Mouse (Mus musculus) gastrocnemius, adult 2 months (tissue): Measurements from ENCODE around the gene Adcy2. TPM values are rescaled to one million over a fixed set of nuclear protein-coding genes. Genes with fewer than 3 reads are reported as not detected.
A peak's percentile ranks its signal among the peaks of the same experiment; 100 is the strongest.

Experiments used
- DNase-seq: peaks from one replicate; pipeline ENCODE4 v3.0.0; 2022
- H3K27ac ChIP-seq: fragments of 200-600 bp; 2 replicates; pipeline ENCODE4 v1.8.1; 2022; ENCODE audit warnings: mild to moderate bottlenecking
- H3K4me3 ChIP-seq: fragments of 200-600 bp; 2 replicates; pipeline ENCODE4 v1.8.1; 2022; ENCODE audit warnings: mild to moderate bottlenecking, moderate library complexity
- CTCF ChIP-seq: fragments of 200-600 bp; IDR thresholded peaks from 2 replicates; pipeline ENCODE4 v1.8.1; 2022; ENCODE audit warnings: antibody characterized with exemption, mild to moderate bottlenecking, moderate library complexity
- intact Hi-C: fragments of 180-260 bp; cut with DNase I; formaldehyde crosslinking; loops from one replicate; pipeline ENCODE4 v1.15.1; 2025
- total RNA-seq, 2 experiments: library from RNA; stranded (reverse); gene quantifications; 2 replicates each; pipeline ENCODE4 v1.2.3; 2021

The Adcy2 gene
- total RNA-seq, 2 experiments from 2014 or later = 37.7 to 44.8 TPM

- H3K27ac ChIP-seq = no peak overlapping the region
- no peak overlapping the region for H3K4me3 ChIP-seq
- intact Hi-C loops = no loop called here
- peak; percentile 24 for DNase-seq
- no peak for TF ChIP-seq CTCF
Measured at GRCm38 (mm10) chr13:68839517-68839916, 159.8 kb downstream of the Adcy2 start.

DNA sequence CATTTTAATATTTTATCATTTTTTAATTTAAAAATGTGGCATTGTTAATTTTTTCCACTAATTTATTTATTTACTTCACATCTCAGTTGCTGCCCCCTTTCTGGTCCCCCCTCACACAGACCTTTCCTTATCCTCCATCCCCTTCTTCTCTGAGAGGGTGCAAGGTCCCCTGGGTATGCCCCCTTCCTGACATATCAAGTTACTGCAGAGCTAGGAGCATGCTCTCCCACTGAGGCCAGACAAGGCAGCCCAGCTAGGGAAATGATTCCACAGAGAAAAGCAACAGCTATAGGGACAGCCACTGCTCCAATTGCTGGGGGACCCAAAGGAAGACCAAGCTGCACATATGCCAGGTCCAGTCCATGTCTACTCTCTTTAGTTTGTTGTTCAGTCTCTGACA is 163.2 kb downstream of the Adcy2 start:
- DNase-seq = no peak
- Histone ChIP-seq H3K27ac (no peak overlapping the region), H3K4me3 (no peak overlapping the region)
- intact Hi-C loops = no loop called here
- TF ChIP-seq CTCF = no peak

- intact Hi-C loops = no loop called here
Measured at GRCm38 (mm10) chr13:68835424-68836045, 163.8 kb downstream of the Adcy2 start.

GRCm38 (mm10) chr13:68832141-68832540 is 167.2 kb downstream of the Adcy2 start:
- TF ChIP-seq CTCF = no peak
- peak; percentile 68 for DNase-seq
- H3K4me3 ChIP-seq = no peak overlapping the region
- intact Hi-C loops = no loop called here
- H3K27ac ChIP-seq = peak overlapping the region; percentile 68

More at GRCm38 (mm10) chr13:68835424-68836045, 163.8 kb downstream of the Adcy2 start:
- TF ChIP-seq CTCF = no peak
- 0 out of 2 replicates have a peak overlapping the region, but pooled peaks have one; percentile 2 for H3K27ac ChIP-seq
- DNase-seq = no peak
- no peak overlapping the region for H3K4me3 ChIP-seq

DNA sequence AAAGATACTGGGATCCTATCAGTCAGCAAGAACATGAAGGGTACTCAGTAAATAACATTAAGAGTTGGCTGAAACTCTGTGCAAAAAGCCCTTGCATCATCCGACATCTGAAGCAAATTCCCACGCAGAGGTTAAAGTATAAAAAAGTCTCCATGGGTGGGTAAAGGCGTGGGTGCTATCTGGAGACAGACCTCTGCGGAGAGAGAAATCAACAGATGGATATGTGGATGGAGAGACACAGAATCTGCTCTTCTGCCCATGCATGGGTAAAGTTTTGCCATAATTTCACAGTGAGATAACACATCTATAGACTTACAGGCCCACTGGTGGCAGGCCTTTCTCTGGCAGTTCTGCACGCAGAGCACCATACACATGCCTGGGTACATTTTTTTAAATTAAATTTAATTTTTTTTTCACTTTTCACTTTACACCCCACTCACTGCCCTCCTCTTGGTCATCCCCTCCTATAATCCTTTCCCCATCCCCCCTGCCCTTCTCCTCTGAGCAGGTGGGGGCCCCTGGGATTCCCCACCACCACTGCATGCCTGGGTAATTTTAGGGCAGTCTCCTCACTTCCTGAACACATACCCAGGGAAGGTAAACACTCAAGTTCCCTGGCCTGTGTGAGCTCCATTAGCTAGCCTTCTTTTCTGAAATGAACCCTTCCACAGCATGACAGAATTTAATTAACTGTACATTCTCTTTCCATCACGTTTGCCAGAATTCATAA is 169.1 kb downstream of the Adcy2 start:
- intact Hi-C loops = no loop called here

DNA sequence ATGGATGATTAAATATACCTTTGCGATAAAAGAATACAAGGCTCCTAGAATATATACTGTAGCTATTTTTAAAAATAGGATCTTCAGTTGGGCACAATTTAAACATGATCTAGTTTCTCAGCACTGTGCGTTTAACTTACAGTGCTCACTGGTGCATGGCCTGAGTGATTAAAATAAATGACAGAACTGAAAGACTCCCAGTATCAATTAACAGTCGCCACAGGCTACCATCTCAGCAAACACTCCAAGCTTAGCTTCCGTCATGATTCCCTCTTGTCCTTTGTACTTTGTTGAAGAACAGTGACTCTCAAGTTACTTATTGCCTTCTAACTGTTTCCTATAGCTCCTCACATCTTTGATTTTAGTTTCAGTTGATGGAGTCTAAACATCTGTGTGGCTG is 170.9 kb downstream of the Adcy2 start:
- TF ChIP-seq CTCF = no peak
- intact Hi-C loops = no loop called here
- no peak overlapping the region for H3K4me3 ChIP-seq

More for the DNA sequence above, 169.1 kb downstream of the Adcy2 start:
- Histone ChIP-seq H3K27ac (no peak overlapping the region), H3K4me3 (no peak overlapping the region)
- TF ChIP-seq CTCF = no peak
- no peak for DNase-seq

DNA sequence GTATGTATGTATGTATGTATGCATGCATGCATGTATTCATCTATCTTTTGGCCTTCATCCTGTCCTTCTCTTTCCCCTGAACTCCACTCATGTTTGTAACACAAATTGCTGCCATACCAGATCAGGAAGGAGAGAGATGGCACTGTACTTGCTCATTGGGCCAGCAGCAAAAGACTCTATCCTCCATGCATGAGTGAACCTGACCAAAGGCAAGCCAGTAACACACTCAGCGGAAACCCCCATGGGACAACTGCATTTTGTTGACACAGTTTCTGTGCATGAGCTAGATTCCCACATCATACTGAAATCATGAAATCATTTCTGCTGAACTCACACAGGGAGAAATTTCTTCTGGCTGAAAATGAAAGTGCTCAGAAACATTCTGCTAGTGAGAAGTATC is 172.9 kb downstream of the Adcy2 start:
- no peak for DNase-seq
- no peak for TF ChIP-seq CTCF
- no peak overlapping the region for H3K27ac ChIP-seq
- H3K4me3 ChIP-seq = no peak overlapping the region
- intact Hi-C loops = no loop called here

More for the DNA sequence above, 170.9 kb downstream of the Adcy2 start:
- H3K27ac ChIP-seq = no peak overlapping the region
- DNase-seq = no peak

DNA sequence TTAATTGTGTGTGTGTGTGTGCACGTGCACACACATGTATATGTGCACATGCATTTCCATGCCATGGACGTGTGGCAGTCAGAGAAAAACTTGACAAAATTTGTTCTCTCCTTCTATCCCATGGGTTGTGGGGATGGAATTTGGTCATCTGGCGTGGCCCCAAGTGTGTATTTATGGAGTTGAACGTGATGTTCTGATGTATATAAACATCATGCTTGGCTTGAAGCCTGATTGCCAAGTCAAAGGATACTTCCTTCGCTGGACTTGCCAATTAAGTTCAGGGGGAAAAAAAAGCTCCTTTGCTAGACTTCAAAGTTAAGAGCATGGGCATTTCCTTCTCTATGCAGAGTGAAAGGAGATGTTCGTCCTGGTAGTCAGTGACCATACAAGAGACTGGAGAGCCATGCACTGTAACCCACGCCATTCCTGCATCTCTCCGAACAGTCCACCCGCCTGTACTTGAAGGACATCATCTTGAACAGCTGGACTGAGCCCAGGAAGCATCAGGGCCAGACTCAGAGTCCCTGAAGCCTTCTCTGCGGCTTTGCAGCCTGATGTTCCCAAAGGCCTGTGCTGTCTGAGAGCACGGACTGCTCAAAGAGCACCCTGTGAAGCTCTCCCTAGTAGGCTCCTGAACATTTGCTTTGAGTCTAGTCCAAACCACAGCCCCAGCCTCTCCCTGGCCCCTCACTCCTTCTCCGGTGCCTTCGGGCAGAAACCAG is 178.3 kb downstream of the Adcy2 start:
- Histone ChIP-seq H3K4me3 (no peak overlapping the region), H3K27ac (no peak overlapping the region)
- intact Hi-C loops = no loop called here
- TF ChIP-seq CTCF = no peak
- DNase-seq = peak; percentile 28

DNA sequence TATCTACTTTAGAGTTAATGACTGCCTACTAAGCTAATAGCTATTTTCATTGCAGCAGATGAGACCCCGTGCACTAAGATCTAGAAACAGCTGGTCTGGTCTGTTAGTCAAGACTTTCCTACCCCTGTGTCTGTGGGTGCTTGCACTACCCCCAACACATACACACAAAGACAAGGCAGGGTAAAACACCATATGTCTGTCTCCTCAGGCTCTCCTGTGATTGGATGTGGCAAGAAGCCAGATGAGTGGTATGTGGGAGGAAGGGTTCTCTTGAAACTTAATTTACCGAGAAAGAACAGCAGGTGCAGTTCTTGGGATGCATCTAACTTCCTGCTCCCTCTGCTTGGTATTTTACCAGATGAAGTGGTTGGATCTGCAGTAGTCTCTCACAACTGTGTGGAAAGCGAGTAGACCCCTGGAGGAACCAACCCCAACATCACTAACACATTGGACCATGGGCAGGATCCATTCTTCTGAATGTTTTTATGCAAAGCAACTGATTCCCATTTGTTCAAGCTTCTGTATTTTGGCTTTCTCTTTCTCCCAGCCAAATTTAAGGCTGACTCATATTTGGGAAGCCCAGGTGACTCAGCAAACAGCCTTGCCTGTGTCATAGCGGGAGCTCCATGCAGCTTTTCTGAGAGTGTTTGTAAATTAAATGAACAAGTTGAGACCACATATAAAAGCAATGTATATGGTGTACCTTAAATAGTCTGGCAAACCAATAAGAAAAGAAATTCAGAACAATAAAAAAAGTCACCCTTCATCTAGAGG is 183.4 kb downstream of the Adcy2 start:
- no peak for TF ChIP-seq CTCF
- intact Hi-C loops = no loop called here
- no peak overlapping the region for H3K27ac ChIP-seq
- no peak for DNase-seq
- H3K4me3 ChIP-seq = no peak overlapping the region

DNA sequence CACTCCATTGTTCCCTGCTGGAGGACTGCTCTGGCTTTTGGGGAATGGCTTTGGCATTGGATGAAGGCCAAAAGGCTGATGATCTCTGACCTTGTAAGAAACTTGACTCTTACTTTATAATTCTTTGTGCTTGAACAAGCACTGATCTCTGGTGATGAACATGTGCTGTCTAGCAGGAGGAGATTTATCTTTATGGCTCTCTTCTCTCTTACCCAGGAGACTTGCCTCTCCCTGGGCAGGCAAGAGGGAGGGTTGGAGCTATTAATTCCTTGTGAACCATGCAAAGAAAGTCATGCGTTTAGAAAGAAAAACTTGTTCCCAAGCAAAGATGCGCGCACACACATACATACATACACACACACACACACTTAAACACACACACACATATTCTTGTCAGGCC is 188.2 kb downstream of the Adcy2 start:
- intact Hi-C loops = no loop called here
- no peak for DNase-seq
- Histone ChIP-seq H3K27ac (no peak overlapping the region), H3K4me3 (no peak overlapping the region)
- no peak for TF ChIP-seq CTCF

GRCm38 (mm10) chr13:68799777-68800176 is 199.6 kb downstream of the Adcy2 start:
- Histone ChIP-seq H3K4me3 (no peak overlapping the region), H3K27ac (no peak overlapping the region)
- intact Hi-C loops = no loop called here
- DNase-seq = peak; percentile 51
- TF ChIP-seq CTCF = peak; percentile 61

DNA sequence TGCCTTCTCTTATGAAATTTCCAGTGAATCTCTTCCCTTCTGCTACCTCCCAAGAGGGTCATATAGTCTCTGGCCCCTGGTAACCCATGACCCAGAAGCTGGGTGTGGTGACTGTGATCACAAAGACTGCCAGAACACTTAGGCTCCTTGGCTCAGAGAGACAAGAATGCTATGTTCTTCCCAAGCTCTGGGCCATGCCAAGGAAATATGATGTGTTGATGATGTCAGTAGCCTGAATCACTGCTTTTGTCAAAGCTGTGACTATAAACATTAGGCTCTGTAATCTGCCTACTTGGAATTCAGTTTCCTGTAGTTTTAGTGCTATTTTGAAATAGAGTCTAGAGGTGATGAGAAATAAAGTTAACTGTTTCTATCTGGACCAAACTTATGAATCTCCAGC is 206.1 kb downstream of the Adcy2 start:
- H3K4me3 ChIP-seq = no peak overlapping the region
- TF ChIP-seq CTCF = no peak
- peak; percentile 74 for DNase-seq
- intact Hi-C loops = loop anchor here (5.0 kb wide), 1 partner anchor 149 kb away; no protein-coding TSS in a partner anchor
- H3K27ac ChIP-seq = peak overlapping the region; percentile 87
